Mouse (Mus musculus) liver, embryonic 14.5 days (tissue): ENCODE results near the gene Olfr272. TPM values are rescaled to one million over a fixed set of nuclear protein-coding genes. Genes with fewer than 3 reads are reported as not detected.

Source experiments
- ATAC-seq: fragments of 200-750 bp; cut with Nextera tagmentation; 2 replicates; pipeline ENCODE4 v1.8.0; 2017; ENCODE audit warnings: moderate number of reproducible peaks, mild to moderate bottlenecking, moderate library complexity; ENCODE audit not compliant: insufficient read depth
- DNase-seq, 3 experiments: peaks; one replicate each; pipeline ENCODE4 v3.0.0-alpha.2; 2012 to 2013; ENCODE audit warnings: low read depth in 3 of 3, low spot score in 3 of 3
- H3K27ac ChIP-seq: fragments of 300-500 bp; sonication (generic); 2 replicates; pipeline ENCODE4 v1.5.1; 2014; ENCODE audit warnings: moderate library complexity, mild to moderate bottlenecking, control low read depth, inconsistent platforms
- H3K27me3 ChIP-seq: fragments of 300-500 bp; sonication (generic); 2 replicates; pipeline ENCODE4 v1.6.1; 2014; ENCODE audit warnings: mild to moderate bottlenecking, low read length, moderate library complexity; ENCODE audit not compliant: control insufficient read depth, insufficient read depth
- H3K36me3 ChIP-seq: fragments of 300-500 bp; sonication (generic); replicated peaks from 2 replicates; pipeline ENCODE4 v1.6.1; 2014; ENCODE audit warnings: low read depth; ENCODE audit not compliant: control insufficient read depth, insufficient read depth
- H3K4me1 ChIP-seq, 2 experiments: fragments of 200-500 bp in 1 of 2; fragments of 300-500 bp in 1 of 2; sonication (generic) in 1 of 2; replicated peaks; 2 replicates each; pipeline ENCODE4 v1.6.1; 2012 to 2014; ENCODE audit warnings: antibody characterized with exemption in 1 of 2, inconsistent platforms in 1 of 2, low read length in 1 of 2; ENCODE audit not compliant: control insufficient read depth in 2 of 2, insufficient read depth in 2 of 2
- H3K4me2 ChIP-seq: fragments of 300-500 bp; sonication (generic); 2 replicates; pipeline ENCODE4 v1.6.1; 2014; ENCODE audit warnings: low read depth, mild to moderate bottlenecking, control low read depth, moderate library complexity
- H3K4me3 ChIP-seq, 2 experiments: fragments of 200-500 bp in 1 of 2; fragments of 300-500 bp in 1 of 2; sonication (generic) in 1 of 2; 2 replicates each; pipeline ENCODE4 v1.5.1; 2012 to 2014; ENCODE audit warnings: low read depth in 2 of 2, low read length in 2 of 2, mild to moderate bottlenecking in 2 of 2, control low read depth in 1 of 2, inconsistent platforms in 1 of 2, moderate library complexity in 1 of 2; ENCODE audit not compliant: insufficient read depth in 1 of 2
- H3K9ac ChIP-seq: fragments of 300-500 bp; sonication (generic); replicated peaks from 2 replicates; pipeline ENCODE4 v1.6.1; 2014; ENCODE audit warnings: mild to moderate bottlenecking, control low read depth, moderate library complexity
- H3K9me3 ChIP-seq: fragments of 300-500 bp; sonication (generic); 2 replicates; pipeline ENCODE4 v1.6.1; 2016; ENCODE audit warnings: low read length, mixed read lengths; ENCODE audit not compliant: control insufficient read depth
- CTCF ChIP-seq: IDR thresholded peaks from 2 replicates; pipeline ENCODE4 v1.5.1; 2016; ENCODE audit warnings: antibody characterized with exemption, low read depth, control low read depth
- EP300 ChIP-seq: IDR thresholded peaks from 2 replicates; pipeline ENCODE4 v1.6.1; 2016; ENCODE audit warnings: antibody characterized with exemption, low read depth
- WGBS: fragments of 180-500 bp; shearing (Covaris S2); extraction: QIAGEN DNeasy Blood & Tissue Kit; methylation state at CpG from one replicate; pipeline ENCODE4 v1.1.7; 2014; ENCODE audit not compliant: insufficient replicate concordance; 5-methylcytosine and 5-hydroxymethylcytosine counted together
- polyA plus RNA-seq, 2 experiments: library from polyadenylated mRNA; depleted of rRNA in 1 of 2; stranded (reverse) in 1 of 2; unstranded in 1 of 2; fragments of >200 nt; fragmentation: Nextera tagmentation in 1 of 2; extraction: Ambion mirVana in 1 of 2; gene quantifications; 2 replicates each; pipeline versions ENCODE4 v1.2.1 to v1.2.3; 2012 to 2014

The Olfr272 gene
- polyA plus RNA-seq (2012; rRNA removed) (0.03 and 0.04 TPM in 2 replicates), polyA plus RNA-seq (2014; fragmentation: Nextera tagmentation; extraction: Ambion mirVana) (not detected in 2 replicates)

DNA sequence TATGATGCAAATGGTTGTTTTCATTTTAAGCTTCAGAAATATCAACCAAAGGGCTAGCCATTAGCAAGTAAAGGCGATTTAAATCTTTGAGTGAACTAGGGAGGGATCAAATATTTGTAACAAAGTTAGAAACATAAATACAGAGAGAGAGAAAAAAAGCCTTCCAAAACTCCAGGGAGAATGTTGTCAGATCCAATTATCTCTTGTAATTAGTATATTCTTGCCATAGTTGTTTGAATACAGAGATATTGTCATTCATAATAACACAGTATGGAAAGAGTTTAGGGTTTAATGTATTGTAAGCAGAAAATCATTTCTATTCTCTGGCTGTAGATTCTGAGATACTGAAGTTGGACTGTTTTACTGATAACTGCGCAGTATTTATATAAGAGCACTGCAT, at the start of gene Olfr272:
TSS of gene Olfr272 (minus strand) at position 101 of the 400 bp plus-strand sequence.
- DNase-seq, result no peak
- Histone ChIP-seq H3K9ac (no peak within 1 kb of the TSS), H3K4me3 (no peak within 1 kb of the TSS), H3K4me1 (peaks cover 0 to 3% of the 10 kb centered on the region in 2 experiments; a peak in 1 of 4 replicates), H3K27ac (no peak within 1 kb of the TSS), H3K27me3 (no peaks in the 10 kb centered on the region), H3K9me3 (no peaks in the 10 kb centered on the region), H3K36me3 (no peaks in the 10 kb centered on the region), H3K4me2 (no peak within 1 kb of the TSS)
- TF ChIP-seq CTCF (no peak), EP300 (no peak)
- no peak for ATAC-seq
- WGBS, result 62% methylated on average over 2 of the region's 2 CpGs

DNA sequence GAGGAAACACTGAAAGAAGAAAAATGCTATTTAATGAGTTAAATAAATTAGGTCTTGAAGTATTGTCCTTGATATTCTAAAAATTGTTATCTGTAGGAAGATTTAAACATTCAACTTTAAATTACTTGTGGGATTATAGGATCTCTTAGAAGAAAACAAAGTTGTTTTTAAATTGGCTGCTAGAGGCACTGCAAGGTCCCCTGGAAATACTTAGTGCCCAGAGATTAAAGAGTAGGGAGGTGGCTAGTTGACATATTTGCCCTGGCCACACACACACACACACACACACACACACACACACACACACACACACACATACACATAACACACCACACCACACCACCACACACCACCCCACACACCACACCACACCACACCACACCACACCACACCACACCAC, 45.3 kb upstream of the Olfr272 start, which contains the start of gene Olfr270:
TSS of gene Olfr270 (plus strand) at position 301 of the 400 bp plus-strand sequence.
- H3K9ac ChIP-seq, result no peak within 1 kb of the TSS
- H3K4me1 ChIP-seq, result no peaks in the 10 kb centered on the region
- no peaks in the 10 kb centered on the region for H3K36me3 ChIP-seq
- DNase-seq (no peak), ATAC-seq (no peak)
- H3K27me3 ChIP-seq, result no peaks in the 10 kb centered on the region
- H3K4me3 ChIP-seq, result no peak within 1 kb of the TSS
- no peaks in the 10 kb centered on the region for H3K9me3 ChIP-seq
- no peak within 1 kb of the TSS for H3K4me2 ChIP-seq
- TF ChIP-seq CTCF, result no peak
- TF ChIP-seq EP300, result no peak
- no peak within 1 kb of the TSS for H3K27ac ChIP-seq

DNA sequence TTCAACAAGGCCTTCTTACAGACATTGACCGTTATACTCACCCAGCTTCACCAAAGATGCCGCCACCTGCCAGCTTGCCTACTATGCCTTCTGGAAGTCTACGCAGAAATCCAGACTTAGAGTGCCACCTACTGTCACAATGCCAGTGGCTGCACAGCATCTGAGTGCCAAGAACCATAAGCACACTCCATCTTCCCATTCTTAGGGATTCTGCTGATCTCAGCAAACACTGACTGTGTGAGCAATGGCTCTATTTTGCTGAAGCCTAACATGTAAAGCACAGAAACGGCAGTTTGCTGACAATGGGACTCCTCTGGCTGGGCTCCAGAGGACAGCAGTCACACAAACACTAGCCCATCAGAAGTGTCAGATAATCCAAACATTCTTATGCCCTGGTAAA, 39.7 kb upstream of the Olfr272 start:
- H3K36me3 ChIP-seq, result no peaks in the 10 kb centered on the region
- no peak overlapping the region for H3K4me3 ChIP-seq
- H3K9me3 ChIP-seq, result no peaks in the 10 kb centered on the region
- DNase-seq, result peak in 1 of 3 experiments; percentile 1
- no peak for ATAC-seq
- H3K4me2 ChIP-seq, result no peak overlapping the region
- 40% methylated on average over 4 of the region's 4 CpGs for WGBS
- no peaks in the 10 kb centered on the region for H3K4me1 ChIP-seq
- H3K27ac ChIP-seq, result no peak overlapping the region
- H3K9ac ChIP-seq, result no peak overlapping the region
- H3K27me3 ChIP-seq, result no peaks in the 10 kb centered on the region
- TF ChIP-seq EP300 (no peak), CTCF (peak; percentile 48)

DNA sequence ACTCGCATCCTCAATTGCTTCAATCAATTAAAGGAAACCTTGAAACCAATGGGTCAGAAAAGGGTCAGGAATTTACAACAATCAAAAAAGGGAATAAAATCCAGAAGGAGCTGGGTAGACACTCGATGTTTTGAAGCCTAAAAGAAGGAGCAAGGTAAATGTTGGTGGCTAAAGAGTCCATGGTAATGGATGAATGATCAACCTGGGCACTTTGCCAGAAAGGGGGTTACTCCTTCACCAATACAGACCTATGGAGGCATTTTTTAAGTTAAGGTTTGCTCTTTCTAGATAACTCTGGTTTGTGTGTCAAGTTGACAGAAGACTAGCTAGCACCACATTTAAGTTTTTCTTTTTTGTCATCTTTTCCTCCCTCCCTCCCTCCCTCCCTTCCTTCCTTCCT, 30.0 kb upstream of the Olfr272 start:
- H3K27me3 ChIP-seq, result no peaks in the 10 kb centered on the region
- no peak for DNase-seq
- no peaks in the 10 kb centered on the region for H3K9me3 ChIP-seq
- H3K4me3 ChIP-seq, result no peak overlapping the region
- H3K9ac ChIP-seq, result no peak overlapping the region
- H3K4me1 ChIP-seq, result no peaks in the 10 kb centered on the region
- 60% methylated on average over 2 of the region's 2 CpGs for WGBS
- no peak for ATAC-seq
- no peak overlapping the region for H3K4me2 ChIP-seq
- no peak overlapping the region for H3K27ac ChIP-seq
- H3K36me3 ChIP-seq, result no peaks in the 10 kb centered on the region
- TF ChIP-seq EP300 (no peak), CTCF (no peak)

DNA sequence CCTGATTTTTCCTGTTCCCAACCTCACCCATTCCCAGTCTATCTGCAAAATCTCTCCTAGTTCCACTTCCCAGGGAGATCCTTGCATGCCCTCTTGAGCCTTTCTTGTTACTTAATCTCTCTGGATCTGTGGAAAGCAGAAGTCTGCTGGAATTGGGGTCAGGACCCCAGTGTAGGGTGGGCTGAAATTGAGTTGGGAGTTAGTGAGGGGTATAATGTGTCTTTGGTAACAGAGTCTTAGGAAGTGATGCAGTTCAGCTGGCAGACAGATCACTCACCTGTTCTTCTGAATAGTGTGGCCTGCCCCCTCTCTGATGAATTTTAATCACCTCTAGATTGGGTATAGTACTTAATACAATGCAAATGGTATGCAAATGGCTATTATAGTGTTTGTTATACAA, 27.7 kb upstream of the Olfr272 start:
- TF ChIP-seq EP300 (no peak), CTCF (no peak)
- no peaks in the 10 kb centered on the region for H3K27me3 ChIP-seq
- no peaks in the 10 kb centered on the region for H3K4me1 ChIP-seq
- no peaks in the 10 kb centered on the region for H3K9me3 ChIP-seq
- no peak overlapping the region for H3K4me2 ChIP-seq
- H3K27ac ChIP-seq, result no peak overlapping the region
- ATAC-seq (no peak), DNase-seq (no peak)
- no peak overlapping the region for H3K9ac ChIP-seq
- H3K4me3 ChIP-seq, result no peak overlapping the region
- H3K36me3 ChIP-seq, result no peaks in the 10 kb centered on the region
